Mouse (Mus musculus) CH12.LX (cell line): ENCODE measurements around the gene Trdn.

Experiments used
- CTCF ChIP-seq, 2 experiments: IDR thresholded peaks in 1 of 2; conservative IDR thresholded peaks in 1 of 2; 2 replicates each; pipeline ENCODE4 v1.5.1; 2011 to 2012; ENCODE audit warnings: low read depth in 2 of 2, low read length in 2 of 2, improper control_type of control experiment in 1 of 2, inconsistent platforms in 1 of 2, mild to moderate bottlenecking in 1 of 2, moderate library complexity in 1 of 2
- E2F4 ChIP-seq: IDR thresholded peaks from 2 replicates; pipeline ENCODE4 v1.6.1; 2011; ENCODE audit warnings: low read depth, low read length, improper control_type of control experiment; ENCODE audit not compliant: insufficient replicate concordance
- HCFC1 ChIP-seq: IDR thresholded peaks from 2 replicates; pipeline ENCODE4 v1.6.1; 2012; ENCODE audit warnings: low read depth, mild to moderate bottlenecking, inconsistent platforms, low read length, improper control_type of control experiment
- KAT2A ChIP-seq: IDR thresholded peaks from 2 replicates; pipeline ENCODE4 v1.6.1; 2012; ENCODE audit warnings: low read length, improper control_type of control experiment, inconsistent platforms; ENCODE audit not compliant: insufficient replicate concordance
- MEF2A ChIP-seq: IDR thresholded peaks from 2 replicates; pipeline ENCODE4 v1.6.1; 2014; ENCODE audit warnings: low read depth, mild to moderate bottlenecking, inconsistent platforms, low read length, improper control_type of control experiment, borderline replicate concordance
- NRF1 ChIP-seq: IDR thresholded peaks from 2 replicates; pipeline ENCODE4 v1.6.1; 2014; ENCODE audit warnings: low read depth, mild to moderate bottlenecking, inconsistent platforms, low read length, improper control_type of control experiment, moderate library complexity
- POLR2A ChIP-seq: IDR thresholded peaks from 2 replicates; pipeline ENCODE4 v1.6.1; 2011; ENCODE audit warnings: low read depth, mild to moderate bottlenecking, improper control_type of control experiment, low read length
- POLR2AphosphoS2 ChIP-seq: IDR thresholded peaks from 2 replicates; pipeline ENCODE4 v1.6.1; 2011; ENCODE audit warnings: low read depth, low read length, improper control_type of control experiment
- SMC3 ChIP-seq: IDR thresholded peaks from 2 replicates; pipeline ENCODE4 v1.6.1; 2011; ENCODE audit warnings: low read depth, low read length, improper control_type of control experiment

- no peak for TF ChIP-seq CTCF (conservative IDR thresholded peaks at IDR 0.05 in 1 of 2, IDR thresholded peaks at IDR 0.05 in 1 of 2; ENCODE audit: low read depth in 2 of 2, low read length in 2 of 2)
- TF ChIP-seq NRF1 = no peak
- no peak for TF ChIP-seq KAT2A
- TF ChIP-seq HCFC1 = no peak
- TF ChIP-seq E2F4 = no peak
- TF ChIP-seq POLR2AphosphoS2 = no peak
- no peak for TF ChIP-seq SMC3
- TF ChIP-seq POLR2A = no peak
- no peak for TF ChIP-seq MEF2A
These were observed 12.0 kb downstream of the Trdn start for GRCm38 (mm10) chr10:33092400-33092799.
